Mouse (Mus musculus): ENCODE data around the gene Ccdc47.
"Not testable (repeated sequence)": the region's sequence is repeated elsewhere in the genome, so short reads cannot be mapped to it uniquely, and the experiment has no call there.

The Ccdc47 gene

DNA sequence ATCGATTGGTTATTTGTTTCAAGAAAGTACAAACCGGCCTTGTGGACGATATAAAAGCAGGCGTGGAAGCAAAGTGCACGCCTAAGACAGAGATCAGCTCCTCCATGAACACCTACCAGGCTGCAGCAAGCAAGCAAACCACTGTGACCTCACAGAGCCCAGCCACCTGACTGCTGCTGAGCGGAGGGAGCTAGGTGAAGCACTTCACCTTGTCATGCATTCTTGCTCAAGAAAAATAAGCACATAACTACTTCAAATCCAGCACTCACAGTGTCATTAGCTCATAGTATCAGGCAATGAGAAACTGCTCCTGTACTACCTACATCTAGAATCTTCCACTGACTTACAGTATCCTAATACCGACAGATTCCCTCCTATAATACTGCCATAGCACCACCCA, 16.1 kb downstream of the Ccdc47 start:
- DNase-seq (ENCODE audit: low read depth, low spot score), result not testable (repeated sequence)

DNA sequence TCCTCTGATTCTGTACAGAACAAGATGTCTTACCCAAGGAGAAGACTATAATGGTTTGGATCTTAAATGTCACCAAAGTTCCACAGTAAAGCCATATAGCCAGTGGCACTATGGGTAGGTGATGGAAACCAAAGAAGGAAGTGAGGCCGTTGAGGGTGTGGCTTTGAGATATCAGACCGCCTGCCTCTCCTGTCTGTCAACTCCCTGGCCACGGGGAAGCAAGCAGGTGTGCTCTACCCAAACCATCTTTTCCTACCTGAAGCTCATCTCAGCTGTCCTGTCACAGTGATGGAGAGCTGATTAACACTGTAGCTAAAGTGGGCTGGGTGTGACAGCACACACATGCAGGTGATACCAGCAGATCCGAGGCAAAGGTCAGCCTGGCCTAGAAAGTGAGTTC, 17.9 kb downstream of the Ccdc47 start:
- no peak for DNase-seq (ENCODE audit: low read depth, low spot score)

DNA sequence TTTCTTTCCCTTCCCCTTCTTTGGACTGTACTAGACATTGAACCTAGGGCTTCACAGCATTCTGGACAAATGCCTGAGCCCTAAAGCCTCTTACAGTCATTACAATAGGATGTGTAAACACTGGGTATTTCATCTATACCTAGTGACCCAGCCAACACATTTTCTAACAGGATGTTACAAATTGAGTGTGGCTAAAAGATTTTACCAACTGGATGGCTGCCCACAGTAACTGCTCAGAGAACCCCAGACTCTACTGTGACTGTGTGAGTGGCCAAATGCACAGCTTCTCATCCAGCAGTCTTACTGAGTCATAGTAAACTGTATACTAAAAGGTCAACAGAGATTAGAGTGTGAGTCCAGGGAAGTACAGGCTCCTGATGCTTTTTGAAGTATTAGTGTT, 20.8 kb downstream of the Ccdc47 start:
- no peak for DNase-seq (ENCODE audit: low read depth, low spot score)

DNA sequence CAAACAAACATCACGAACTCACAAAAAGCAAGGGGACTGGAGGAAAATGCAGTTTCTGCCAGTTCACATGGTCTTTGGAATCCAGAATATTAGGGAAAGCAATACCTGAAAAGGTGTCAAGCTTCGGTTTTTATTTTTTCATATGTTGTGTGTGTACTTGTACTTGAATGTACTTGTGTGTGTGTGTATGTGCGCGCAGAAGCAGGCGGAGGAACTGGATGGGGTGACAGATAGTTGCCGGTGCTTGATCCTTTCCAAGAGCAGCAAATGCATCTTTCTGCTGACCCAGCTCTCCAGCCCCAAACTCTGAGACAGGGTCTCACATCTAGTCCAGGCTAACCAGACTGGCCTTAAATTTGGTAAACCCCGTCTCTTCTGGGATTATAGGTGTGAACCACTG, 21.3 kb downstream of the Ccdc47 start:
- DNase-seq (ENCODE audit: low read depth, low spot score), result no peak

DNA sequence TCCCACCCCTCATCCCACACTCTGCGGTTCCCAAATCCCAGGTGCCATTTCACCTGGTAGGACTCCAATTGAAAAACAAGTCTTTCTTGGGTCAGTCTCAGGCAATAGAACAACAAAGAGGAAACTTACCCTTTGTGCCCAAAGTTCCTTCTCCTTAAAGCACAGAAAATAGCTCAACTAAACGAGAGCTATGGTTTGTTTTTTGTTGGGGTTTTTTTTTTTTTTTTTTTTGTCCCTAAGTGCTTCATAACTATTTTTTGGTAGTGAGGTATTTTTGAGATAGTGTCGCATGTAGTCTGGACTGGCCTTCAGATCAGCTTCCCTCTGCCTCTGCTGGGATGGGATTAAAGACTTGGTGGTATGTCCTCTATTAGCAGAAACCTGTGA, 22.0 kb downstream of the Ccdc47 start:
- DNase-seq (ENCODE audit: low read depth, low spot score), result no peak

DNA sequence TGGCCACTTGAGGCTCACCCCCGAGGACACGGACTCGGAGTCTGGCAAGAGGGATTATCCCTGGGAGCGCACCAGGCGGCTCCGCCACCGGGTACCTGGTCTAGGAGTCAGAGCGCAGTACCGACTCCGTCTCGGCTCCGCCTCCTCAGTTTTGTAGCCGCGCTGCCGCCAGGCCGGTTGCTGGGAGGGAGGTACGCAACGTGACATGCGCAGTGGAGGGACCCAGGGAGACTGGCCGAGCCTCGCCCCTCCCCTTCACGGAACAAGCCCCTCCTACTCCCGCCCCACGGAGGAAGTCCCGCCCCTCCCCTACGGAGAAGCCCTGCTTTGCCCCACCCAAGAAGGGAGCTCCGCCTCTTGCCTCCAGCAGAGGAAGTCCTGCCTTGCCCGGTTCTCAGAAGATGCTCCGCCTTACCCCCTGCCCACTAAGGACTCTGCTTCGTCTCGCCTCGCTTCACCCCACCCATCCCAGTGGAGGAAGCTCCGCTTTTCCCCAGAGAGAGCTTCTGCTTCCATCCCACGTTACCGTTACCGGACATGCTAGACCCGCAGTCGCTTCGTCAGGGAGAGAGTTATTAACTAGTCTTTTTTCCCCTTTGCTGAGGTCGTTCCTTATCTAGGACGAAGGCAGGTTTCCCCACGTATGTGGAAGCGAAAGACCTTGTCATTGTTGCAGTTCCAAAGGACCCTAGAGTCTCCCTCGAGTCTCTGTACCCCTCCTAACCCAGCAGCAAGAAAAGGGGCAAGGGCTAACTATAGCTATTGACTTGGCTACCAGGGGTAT, 22.6 kb downstream of the Ccdc47 start:
- peak; percentile 98 for DNase-seq (ENCODE audit: low read depth, low spot score)

DNA sequence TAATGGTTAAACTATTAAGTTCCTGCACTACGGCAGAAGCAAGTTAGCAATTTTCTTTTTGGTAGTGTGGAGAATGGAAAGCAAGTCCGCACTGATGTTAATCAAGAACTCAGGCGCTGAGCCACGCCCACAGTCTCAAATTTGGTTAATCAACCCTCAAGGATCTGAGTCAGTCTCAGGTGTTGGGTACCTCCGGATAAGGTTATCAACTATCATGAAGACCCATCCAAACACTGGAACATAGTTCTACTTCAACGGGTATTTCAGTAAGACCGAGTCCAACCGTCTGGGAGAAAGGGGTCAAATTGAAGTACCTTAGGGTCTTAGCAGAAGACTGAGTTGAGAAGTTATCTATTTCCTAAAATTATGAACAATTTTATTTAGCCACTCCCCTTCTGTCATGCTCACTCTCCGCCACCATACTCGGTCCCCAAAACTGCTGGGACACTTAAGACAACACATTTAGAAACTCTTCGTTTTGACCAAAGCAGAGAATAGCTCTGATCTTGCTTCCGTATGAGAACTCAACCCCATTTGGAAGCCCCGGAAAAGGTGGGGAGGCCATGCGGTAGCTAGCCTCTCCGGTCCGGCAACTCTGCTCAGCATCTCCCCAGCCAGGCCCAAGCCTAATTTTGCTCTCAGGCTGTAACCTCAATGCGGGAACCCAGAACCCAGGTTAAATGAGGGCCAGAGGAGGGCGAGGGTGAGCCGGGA, 23.3 kb downstream of the Ccdc47 start:
- peak; percentile 22 for DNase-seq (ENCODE audit: low read depth, low spot score)

DNA sequence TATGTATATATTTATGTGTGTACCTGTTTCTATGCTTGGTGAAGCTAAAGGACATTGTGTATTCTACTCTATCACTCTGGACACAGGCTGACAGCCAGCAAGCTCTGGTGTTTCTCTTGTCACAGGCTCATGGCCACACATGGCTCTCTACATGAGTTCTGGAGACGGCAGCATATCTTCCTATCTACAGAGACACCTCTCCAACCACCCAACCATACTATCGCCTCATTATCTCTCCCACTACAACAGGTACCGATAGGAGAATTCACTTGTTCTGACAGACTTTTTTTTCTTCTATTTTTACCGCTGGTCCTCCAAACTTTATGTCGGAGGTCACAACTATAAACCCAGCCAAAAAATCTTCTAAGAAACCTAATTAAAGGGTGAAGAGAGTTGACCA, 23.9 kb downstream of the Ccdc47 start:
- DNase-seq (ENCODE audit: low read depth, low spot score), result no peak

DNA sequence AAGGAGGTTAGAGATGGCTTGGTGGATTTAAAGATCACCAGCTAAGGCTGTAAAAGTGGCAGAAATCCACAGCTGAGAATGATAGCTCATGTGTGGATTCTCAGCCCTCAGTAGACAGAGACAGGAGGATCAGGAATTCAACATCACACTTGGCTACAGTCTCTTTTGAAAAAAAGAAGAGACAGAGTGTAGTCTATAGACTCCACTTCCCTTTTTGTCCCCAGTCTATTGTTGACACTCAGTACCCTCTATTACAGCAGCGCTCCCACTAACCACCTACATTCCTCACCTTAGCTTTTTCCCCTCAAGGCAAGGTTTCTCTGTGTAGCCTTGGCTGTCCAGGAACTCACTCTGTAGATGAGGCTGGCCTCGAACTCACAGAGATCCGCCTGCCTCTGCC, 24.4 kb downstream of the Ccdc47 start:
- no peak for DNase-seq (ENCODE audit: low read depth, low spot score)

DNA sequence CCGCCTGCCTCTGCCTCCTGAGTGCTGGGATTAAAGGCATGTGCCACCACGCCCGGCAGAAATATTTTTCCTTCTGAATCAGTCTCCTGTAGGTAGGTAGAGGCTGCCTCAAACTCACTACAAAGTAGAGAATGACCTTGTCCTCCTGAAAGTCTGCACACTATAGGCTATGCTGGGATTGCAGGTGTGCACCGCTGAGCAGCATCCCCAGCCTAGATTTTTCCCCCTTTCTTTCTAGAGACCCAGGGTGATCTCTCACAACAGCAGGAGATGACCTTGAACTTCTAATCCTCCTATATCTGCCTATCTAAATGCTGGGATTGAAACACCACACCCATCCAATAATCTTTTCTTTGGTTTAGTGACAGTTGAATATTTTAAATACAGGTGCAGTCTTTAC, 28.8 kb downstream of the Ccdc47 start:
- DNase-seq (ENCODE audit: low read depth, low spot score), result peak; percentile 58

DNA sequence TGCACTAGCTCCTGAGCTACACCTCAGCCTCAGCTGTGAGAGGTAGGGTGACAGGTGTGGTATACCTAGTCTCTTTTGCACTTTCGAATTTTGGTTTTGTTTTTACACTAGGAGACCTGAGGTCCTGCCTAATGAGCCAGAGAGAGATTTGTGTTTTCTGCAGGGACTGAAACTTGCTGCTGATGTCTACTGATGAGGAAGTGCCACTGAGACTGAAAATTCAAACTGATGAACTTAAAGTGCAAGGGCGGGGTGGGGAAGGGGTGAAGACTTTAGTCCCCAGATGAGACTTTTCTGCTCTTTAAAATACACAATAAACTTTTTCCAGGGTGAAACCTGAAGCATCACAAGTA, 35.7 kb downstream of the Ccdc47 start:
- no peak for DNase-seq (ENCODE audit: low read depth, low spot score)

DNA sequence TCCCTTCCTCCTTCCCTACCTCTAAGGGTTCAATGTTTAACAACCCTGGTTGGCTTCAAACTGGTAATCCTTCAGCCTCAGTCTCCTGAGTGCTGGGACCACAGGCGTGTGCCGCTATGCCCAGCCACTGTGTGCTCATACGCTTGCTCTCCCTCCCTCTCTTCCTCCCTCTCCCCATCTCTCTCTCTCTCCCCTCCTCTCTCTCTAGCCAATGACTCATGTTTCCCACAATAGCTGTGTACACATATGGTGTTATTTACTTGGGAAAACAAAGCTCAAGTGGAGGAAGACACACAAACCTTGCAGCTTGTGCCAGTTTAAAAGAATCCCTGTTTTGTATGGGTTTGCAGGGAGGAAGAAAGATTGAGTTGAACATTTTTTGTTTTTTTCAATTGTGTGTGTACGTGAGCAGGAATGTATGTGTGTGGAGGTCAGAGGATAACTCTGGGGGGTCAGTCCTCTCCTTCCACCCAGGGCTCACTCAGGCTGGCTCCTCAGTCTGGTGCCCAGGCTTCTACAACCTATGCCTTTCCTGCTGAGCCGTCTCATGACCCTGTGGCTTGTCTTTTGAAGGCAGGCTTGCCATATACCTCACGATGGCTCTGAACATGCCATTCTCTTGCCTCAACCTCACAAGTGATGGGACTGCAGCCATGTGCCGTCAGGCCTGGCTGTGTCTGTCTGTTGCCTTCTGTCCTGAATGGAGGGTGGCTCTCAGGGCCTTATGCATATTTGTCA, 36.3 kb downstream of the Ccdc47 start:
- DNase-seq (ENCODE audit: low read depth, low spot score), result no peak

DNA sequence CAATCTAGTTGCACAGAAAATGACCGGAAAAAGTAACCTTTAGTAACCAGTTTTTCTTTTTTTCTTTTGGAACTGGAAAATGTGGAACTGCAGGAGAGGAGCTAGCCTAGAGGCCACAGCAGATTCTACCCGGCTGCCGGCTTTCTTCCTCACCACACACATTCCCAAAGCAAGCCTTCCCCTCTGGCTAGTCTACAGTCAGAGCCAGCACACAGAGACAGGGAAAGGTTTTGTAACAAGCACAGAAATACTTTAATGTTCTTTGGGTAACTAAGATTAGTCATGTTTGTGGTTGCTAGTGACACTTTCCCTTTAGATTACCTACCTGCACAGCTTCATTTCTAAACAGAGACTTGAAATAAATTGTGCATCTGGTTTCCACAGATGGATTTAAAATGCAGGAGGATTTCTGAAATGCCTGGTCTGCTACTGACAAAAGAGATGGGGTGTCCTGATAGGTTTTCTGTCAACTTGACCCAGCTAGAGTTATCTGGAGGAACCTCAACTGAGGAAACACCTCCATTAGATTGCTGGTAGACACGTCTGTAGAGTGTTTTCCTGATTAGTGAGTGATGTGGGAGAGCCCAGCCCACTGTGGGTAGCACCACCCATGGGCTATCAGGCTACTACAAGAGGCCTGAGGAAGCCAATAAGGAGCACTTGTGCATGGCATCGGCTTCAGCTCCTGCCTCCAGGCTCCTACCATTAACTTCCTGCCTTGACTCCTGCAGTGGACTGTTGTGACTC, 37.9 kb downstream of the Ccdc47 start:
- DNase-seq (ENCODE audit: low read depth, low spot score), result no peak

DNA sequence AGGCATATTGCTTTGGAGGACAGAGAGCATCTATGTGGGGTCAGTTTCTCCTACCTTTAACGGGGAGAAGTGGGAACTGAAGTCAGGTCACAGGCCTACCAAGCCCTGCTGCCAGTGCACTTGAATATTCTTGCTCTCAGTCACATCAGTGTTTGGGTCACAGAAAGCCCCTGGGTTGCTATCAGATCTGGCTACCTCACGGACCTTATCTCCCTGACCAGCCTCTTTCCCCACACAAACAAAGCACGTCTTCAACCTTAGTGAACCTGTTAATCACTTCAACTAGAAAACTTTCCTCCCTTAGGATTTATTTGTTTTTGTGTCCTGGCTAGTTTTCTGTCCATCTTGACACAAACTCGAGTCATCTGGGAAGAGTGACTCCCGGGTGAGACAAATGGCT, 39.8 kb downstream of the Ccdc47 start:
- DNase-seq (ENCODE audit: low read depth, low spot score), result no peak

DNA sequence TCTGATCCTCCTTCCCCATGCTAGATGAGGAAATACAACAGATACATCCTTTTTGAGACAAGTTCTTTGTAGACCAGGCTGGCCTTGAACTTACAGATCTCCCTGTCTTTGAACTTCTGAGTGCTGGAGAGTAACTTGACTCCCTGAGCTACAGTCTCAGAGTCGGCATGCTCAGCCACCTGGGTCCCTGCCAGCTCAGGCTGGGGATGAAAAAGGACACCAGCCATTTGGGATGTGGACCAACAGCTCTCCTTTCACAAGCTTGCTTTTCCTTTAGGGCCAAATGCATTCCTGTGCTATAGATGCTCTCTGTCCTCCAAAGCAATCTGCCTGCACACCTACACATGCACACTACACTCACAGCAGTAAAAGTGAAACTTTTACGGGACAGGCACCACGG, 41.1 kb downstream of the Ccdc47 start:
- DNase-seq (ENCODE audit: low read depth, low spot score), result no peak

DNA sequence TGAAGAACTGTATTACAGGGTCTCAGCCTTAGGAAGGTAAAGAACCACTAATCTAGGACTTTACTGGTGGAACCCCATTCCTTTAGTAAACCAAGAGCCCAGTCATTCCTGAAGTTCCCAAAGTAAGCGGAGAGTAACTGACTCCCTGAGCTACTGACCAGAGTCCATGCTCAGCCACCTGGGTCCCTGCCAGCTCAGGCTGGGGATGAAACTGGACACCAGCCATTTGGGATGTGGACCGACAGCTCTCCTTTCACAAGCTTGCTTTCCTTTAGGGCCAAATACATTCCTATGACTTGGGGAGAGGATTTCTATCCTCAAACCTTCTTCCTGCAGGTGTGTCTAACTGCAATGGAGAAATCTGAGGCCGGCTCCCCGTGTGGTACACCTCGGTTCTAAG, 41.8 kb downstream of the Ccdc47 start:
- no peak for DNase-seq (ENCODE audit: low read depth, low spot score)

DNA sequence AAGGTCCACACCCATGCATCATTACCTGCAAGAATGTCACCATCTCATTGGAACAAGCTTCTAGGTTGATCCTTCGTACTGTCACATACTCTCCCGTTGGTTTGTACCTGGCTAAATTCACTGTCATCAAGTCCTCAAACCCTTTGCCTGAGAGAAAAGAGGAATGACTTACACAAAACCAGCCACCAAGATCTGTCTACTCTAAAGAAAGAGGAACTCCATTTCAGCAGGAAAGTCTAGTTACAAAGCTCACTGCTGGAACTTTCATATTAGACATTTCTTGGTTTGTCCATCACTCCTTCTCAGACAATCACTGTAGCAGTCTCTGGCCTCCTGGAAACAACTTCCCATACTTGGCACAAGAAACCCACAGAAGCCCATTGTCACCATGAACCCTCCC, 42.9 kb downstream of the Ccdc47 start:
- no peak for DNase-seq (ENCODE audit: low read depth, low spot score)

DNA sequence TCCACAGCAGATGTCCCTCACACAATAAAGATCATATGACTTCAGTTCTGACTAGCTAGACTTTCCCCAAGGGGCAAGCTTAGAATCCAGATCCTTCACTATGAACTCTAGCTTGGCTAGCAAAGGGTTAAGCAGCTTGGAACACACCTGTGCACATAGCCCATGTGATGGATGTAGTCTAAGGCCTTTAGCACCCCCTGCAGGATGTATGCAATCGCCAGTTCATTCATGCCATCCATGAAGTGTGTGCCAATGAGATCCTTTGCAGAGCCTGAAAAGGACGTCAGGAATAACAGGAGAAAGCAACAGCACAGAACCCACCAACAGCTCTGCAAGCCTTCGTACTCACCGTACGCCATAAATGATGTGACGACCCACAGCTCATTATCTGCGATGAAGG, 45.3 kb downstream of the Ccdc47 start:
- DNase-seq (ENCODE audit: low read depth, low spot score), result peak; percentile 56

DNA sequence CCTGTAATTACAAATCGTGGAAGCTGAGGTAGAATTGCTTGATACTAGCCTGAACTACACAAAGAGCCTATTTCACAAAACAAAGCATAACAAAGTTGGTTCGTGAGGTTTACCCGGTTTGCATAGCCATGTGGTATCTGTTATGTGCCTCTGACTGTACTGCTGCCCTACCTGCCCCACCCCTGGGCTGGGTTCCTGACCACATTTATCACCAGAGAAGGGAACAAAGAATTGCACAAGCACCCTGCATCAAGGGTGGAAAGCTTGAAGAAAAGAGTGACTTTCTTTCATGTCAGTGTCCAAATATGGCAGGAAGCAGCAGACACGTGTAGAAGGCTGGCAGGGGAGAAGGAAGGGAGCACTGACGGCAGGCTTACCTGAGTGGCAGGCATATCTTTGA, 48.7 kb downstream of the Ccdc47 start:
- DNase-seq (ENCODE audit: low read depth, low spot score), result peak; percentile 34

DNA sequence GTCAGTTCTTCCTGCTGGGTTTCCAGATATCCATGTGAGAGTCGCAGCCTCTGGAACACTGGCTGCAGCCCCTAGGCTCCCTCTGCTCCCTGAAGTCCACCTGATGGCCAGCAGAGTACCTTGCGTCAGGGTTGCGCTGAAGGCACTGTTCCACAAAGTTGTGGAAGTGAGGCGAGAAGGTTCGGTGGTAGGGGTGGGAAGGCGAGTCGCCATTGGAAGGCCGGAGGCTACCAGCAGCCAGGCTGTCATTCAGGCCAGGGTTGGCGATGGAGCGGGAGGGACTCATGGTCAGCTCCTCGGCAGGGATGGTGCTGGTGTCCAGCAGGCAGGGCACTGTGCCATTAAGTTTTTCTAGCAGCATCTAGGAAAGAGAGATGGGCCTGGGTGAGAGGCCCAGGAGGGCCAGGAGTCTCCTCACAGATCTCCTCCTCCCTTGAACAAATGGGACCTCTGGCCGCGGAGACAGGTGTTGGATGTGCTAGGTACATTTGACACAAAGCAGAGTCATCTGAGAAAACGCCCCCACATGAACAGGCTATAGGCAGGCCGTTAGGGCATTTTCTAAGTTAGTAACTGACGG, 51.5 kb downstream of the Ccdc47 start:
- DNase-seq (ENCODE audit: low read depth, low spot score), result no peak

DNA sequence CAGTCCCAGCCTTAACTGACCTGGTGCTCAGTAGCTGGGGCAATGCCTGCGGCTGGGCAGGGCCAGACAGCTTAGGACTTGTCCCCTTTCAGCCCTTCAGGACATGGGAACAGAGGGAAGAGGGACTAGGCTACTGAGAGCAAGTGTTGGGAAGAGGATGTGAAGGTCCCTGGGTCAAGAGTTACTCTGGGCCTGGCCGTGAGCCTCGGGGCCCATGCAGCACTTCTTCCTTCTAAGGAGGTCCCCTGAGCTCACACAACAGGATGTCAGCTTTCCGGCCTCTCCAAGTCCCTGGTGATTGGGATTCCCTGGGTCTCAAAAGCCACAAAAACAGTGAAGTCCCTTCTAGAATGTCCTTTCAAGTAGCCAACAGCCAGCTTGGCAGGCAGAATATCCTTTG, 52.6 kb downstream of the Ccdc47 start:
- DNase-seq (ENCODE audit: low read depth, low spot score), result no peak

DNA sequence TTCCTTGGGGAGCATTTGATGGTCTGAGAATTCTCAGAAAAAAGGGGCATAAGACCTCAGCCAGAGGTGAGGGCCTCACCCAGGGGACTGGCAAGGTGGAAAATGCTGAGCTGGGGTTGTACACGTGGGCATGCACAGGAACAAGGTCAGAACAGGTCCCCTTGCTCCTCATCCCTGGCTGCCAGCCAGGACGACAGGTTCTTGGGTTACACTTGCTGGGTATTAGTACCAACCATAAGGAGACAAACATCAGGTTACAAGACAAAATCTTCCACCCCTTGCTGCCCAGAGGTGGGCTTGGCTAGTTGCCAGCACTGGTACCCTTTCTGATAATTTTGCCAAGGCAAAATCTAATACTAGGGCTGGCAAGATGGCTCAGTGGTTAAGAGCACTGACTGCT, 53.9 kb downstream of the Ccdc47 start:
- no peak for DNase-seq (ENCODE audit: low read depth, low spot score)

Data from ZHBTc4 (cell line).